Mouse (Mus musculus): Measurements from ENCODE around the gene Olfr156.

The Olfr156 gene

DNA sequence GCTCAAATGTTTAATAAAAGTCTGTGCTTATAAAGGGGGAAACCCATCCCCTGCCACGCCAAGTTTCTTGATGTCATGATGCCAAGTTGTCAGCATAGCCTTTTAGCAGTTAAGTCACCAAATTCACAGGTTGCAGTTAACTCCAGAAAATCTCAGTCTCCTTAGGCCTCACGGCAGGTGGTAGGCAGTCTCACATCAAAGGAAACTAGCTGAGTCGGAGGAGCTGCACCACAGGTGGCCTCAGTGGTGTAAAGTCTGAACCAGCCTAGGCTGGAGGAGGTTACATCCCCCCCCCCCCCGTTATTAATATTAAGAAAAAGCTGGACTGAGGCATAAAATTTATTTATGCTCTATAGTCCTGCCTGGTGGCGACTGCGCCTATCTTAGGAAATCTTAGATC lies 28.4 kb downstream of the Olfr156 start:
- ChIA-PET CTCF (interaction anchor here in 2 of 4 experiments (0.6 to 2.1 kb wide), 5 partner anchors 29 to 817 kb away, joined by 3 to 8 read pairs (median 8); partner anchors contain the start of gene Olfr156 (in 1 of the 2)), POLR2A (interaction anchor here in 3 of 4 experiments (0.7 to 6.6 kb wide), 24 partner anchors 10 to 1217 kb away, joined by 3 to 36 read pairs (median 4); partner anchors contain the start of genes Creb3 (in 1 of the 3), Olfr156 (in 1 of the 3), Reck (in 1 of the 3) and Rnf38 (in 1 of the 3))

DNA sequence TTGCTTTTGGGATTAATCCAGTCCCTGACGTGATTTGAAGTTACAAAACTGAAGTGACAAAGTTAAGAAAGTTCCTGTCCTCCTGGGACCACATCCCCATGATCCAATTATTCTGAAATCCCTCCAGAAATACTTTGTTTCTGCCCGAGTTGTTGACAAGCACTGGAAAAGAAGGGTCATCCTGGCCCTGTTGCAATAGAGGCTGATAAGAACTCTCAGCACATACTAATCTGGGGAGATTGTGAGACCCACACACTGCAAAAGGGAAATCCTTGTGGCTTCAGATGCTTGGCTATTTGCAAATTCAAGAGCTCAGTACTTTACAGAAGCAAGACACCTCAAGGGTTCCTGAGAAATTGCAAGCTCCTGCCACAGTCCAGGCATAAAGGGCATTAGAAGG lies 51.4 kb downstream of the Olfr156 start:
- POLR2A ChIA-PET, result interaction anchor here in 1 of 4 experiments (0.6 to 1.1 kb wide), 2 partner anchors 19 to 53 kb away, joined by 3 read pairs; no protein-coding TSS in a partner anchor
- CTCF ChIA-PET, result interaction anchor here in 1 of 4 experiments (2.0 kb wide), 1 partner anchor 9 kb away, joined by 5 read pairs; no protein-coding TSS in a partner anchor

DNA sequence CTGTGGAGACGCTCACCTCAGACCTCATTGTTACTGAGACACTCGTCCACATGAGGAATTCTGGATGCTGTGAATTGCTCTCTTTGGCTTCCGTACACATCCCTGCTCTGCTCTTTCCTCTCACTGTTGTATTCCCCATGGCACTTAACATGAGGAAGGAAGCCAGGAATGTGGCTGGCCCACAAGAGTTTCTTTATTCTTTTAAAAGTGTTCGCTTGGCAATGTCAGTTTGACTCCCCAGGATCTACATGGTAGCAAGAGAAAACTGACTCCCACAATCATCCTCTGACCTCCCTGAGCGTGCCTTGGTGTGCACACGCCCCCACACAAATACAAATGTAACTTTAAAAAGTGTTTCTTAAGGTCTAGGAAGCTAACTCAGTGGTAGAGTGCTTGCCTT lies 52.1 kb downstream of the Olfr156 start:
- ChIA-PET CTCF (interaction anchor here in 2 of 4 experiments (0.6 to 2.0 kb wide), 2 partner anchors 8 to 27 kb away, joined by 4 to 5 read pairs; no protein-coding TSS in a partner anchor), POLR2A (no interaction called here)

DNA sequence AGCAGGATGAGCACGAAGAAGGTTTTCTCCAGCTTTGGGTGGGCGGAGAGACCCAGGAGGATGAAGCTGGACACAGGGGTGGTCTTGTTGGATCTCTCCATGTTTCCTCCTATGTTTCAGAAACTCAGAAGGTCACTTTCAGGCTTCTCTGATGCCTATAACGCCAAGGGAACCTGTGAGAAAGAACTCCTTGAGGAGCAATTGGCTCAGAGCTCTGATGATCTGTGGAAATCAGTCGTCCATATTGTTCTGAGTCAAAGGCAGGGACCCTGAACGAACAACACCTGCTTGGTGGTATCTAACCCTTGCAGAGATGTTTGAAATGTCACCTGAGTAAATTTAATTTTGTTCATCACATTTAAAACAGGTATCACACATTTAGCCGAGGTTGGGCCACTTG lies 52.8 kb downstream of the Olfr156 start, which contains the start of gene Olfr159:
Olfr159 (minus strand) TSS at position 101 of the 400 bp plus-strand sequence.
- ChIA-PET POLR2A (no interaction called here), CTCF (interaction anchor here in 1 of 4 experiments (0.6 kb wide), 2 partner anchors 11 to 26 kb away, joined by 3 to 4 read pairs; no protein-coding TSS in a partner anchor)

Data from embryonic stem cell, embryonic (primary cell).